Mouse (Mus musculus) cerebellum, postnatal 4 days (tissue): ENCODE measurements around the gene Atoh7.

Experiments
- DNase-seq, 2 experiments: peaks; one replicate each; pipeline ENCODE4 v3.0.0; 2022; ENCODE audit warnings: low spot score in 2 of 2, mixed read lengths in 1 of 2

Atoh7 gene

DNA sequence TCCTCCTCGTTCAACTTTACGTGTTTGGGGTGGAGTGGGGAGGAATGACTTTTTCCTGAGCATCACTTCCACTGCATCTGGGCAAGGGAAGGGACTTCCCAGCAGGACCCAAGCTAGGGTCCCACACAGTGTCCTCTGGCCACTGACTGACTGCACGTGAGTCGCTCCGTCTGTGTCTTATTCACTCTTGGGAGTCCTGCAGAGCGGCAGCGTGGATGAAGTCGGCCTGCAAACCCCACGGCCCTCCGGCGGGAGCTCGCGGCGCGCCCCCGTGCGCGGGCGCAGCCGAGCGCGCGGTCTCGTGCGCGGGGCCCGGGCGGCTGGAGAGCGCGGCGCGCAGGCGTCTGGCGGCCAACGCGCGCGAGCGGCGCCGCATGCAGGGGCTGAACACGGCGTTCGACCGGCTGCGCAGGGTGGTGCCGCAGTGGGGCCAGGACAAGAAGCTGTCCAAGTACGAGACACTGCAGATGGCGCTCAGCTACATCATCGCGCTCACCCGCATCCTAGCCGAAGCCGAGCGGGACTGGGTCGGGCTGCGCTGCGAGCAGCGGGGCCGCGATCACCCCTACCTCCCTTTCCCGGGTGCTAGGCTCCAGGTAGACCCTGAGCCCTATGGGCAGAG lies 601 bp downstream of the Atoh7 start:
- DNase-seq = peak; percentile 39 to 70

DNA sequence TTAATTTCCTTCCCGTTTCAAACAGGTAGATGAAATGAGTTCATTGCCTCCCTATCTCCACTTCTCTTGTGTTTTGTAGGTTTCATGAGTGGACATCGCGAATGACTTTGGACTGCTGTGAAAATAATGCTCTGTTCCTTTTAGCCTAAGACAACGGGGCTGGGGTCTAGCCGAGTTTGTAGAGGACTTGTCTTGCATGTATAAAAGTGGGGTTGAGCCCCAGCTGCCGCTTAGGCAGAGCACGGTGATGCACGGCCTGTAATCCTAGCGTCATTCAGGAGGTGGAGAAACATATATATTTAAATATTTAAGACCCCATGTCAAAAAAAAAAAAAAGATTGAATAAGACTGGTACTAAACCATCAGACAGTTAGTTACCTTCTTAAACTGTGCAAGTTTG lies 1.2 kb downstream of the Atoh7 start:
- DNase-seq = no peak

DNA sequence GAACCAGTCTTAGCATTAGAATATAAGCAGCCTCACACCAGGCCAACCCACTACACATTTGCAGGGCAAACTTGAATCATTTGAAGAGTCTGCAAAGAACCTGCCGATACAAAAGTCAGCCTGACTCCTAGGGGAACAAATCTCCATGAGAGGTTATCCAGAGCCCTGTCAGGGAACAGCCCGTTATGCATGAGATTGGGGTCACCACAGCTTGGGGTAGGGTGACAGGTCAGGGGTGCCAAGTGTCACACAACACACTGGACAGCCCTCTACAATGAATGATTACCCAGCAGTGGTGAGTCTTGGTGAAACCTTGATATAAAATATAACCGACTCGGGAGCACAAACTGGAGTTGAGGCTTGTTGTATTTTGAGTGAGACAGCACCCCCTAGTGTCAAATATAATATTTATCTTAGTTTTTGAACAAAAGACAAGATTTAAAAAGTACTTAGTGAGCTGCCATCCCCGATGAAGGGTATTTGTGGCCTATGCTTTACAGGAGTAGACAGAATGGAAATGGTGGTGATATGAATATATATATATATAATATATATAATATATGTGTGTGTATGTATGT lies 13.7 kb downstream of the Atoh7 start:
- DNase-seq = no peak

DNA sequence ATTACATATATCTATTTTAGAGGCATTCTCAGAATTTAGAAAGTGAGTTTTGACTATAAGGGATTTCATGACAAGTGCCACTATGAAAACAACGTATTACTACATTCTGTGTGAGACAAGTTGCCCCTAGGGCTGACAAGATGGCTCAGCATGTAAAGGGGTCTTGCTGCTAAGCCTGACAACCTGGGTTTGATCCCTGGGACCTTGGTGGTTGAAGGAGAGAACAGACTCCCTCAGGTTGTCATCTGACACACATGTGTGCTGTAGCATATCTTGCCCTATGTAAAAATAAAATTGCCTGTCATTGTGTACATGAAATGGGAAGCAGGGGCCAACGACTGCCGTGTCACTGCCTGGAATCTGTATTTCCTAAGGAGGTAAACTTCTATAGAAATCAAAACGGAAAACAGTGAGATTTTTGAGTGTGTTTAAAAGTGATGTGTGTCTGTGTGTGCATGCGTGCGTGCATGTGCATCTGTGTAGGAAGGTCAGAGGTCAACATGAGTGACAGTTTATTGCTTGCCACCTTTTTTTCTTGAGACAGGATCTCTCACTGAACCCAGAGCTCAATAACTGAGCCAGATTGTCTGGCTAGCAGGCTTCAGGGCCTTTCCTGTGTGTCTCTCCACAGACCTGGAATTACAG lies 14.4 kb downstream of the Atoh7 start:
- no peak for DNase-seq

DNA sequence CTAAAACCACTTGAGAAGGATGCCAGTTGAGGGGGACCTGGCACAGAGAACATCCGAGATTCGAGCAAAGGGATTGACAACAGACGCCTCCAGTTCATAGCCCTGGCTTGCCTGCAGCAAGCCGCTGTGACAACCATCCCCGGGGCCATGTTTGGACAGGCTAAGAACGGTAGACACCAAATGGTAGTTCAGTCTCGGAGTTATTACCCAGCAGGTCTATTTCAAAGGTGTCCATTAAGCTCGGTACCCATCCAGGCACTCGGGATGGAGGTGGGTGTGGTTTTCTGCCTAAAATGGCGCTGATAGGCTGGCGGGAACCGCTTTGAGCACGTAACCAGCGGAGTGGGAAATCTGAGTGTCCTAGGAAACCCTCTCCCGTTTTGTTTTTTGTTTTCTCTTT lies 16.4 kb downstream of the Atoh7 start:
- no peak for DNase-seq

DNA sequence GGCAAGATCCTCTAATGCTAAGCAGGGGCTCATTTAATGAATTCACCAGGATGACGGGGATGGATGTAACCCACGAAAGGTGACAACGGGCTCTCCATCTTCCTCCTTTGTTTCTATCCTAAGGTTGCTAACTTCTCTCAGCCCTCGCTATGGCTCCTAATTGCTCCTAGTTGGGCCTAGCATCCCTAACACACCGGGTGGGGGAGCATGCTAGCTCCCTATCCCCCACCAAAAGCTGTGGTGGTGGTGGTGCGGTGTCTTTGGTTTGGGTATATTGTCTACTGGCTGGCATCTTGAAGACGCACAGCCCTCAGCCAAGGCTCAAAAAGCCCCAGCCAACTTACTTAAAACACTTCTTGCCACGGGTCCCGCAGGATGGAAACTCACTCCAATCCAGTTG lies 16.9 kb downstream of the Atoh7 start:
- no peak for DNase-seq

DNA sequence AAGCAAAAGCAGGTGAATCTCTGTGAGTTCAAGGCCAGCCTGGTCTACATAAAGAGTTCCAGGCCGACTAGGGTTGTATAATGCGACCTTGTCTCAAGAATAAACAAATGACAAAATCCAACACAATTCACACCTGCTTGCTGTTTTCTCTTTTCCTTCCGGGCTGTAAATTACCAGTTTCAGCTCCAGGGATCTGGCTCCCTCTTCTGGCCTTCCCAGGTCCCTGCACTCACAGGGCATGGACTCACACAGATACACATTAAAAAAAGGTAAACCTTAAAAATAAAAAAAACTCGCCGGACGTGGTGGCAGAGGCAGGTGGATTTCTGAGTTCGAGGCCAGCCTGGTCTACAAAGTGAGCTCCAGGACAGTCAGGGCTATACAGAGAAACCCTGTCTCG lies 18.1 kb downstream of the Atoh7 start:
- no peak for DNase-seq

DNA sequence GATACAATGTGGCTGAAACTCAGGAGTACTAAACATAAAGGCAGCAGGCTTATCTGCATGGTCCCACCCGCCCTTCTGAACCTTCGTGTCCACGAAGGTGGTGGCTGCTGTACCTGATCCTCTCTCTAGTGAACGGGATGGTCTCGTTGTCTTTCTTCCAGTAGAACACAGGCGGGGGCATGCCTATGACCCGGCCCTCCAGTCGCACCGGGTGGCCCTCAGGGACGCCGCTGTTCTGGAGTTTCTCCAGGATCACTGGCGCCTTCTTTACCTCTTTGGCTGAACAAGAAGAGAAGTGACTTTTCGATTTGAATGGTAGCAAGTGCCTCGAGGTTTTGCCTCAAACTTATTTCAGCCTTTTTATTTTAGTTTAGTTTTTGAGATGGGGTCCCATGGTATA lies 20.5 kb downstream of the Atoh7 start:
- no peak for DNase-seq

DNA sequence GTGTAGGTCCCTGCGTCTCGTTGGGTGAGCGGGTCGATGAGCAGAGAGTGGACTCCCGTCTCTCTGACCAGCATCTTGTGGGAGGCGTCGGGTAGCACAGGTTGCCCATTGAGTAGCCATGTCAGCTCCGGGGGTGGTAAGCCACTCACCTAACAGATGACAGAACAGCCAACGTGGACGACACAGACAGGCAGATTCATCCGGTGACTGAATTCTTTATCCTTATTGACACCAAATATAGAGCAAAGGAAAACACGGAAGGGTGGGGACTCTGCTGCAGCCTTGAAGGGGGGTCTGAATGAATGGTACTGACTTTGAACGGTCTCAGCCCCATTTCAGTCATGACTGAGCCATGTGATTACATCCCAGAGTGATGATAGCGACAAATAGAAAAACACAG lies 22.5 kb downstream of the Atoh7 start:
- DNase-seq = no peak

DNA sequence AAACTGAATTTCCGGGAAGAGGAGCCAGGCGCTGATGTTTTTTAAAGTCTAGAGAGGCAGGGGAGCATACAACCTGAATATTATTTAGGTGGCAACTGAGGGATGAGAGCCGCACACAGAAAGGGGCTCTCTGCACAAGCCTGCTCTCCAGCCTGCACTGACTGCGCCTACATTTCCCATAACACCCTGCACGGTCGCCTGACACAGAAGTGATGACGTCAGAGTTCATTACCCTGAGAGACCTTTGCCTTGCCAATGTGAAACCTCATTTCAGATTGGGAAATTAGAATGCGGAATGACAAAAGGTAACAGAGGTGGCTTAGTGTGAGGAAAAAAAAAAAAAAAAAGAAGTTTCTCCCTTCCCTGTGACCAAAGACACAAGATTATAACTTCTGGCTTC lies 23.1 kb downstream of the Atoh7 start:
- DNase-seq = peak in 1 of 2 experiments; percentile 17

DNA sequence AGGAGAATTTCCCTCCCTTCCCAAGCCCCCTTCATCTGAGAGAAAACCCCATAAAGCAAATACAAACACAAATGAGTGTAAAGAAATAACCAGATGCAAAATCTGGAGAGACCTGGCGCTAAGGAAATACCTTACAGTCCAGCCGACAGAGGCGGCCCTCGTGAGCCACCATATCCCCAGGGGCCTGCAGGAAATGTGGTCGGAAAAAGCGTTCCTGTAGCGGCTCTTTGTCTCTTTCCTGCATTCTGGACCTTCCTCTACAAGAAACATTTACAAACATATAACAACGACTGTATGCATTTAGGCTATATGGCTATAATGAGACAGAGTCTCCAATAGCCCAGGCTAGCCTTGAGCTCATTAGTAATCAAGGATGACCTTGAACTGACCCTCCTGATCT lies 23.7 kb downstream of the Atoh7 start:
- no peak for DNase-seq

DNA sequence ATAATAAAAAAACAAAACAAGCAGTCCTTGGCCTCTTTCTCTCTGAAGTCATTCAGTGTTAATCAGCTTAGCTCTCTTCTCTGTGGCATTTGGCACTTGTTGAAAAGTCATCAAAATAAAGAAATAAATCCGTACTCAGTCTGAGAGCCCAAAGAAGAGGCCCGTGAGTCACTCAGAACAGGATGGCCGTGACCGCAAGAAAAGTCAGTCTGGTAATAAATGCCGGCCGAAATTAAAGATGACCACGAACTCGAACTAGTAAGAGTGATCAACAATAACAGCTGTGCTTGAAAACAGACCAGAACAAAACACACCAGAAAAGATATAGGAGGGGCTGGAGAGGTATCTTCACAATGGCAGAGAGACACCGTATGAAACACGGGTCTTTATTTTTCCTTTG lies 24.6 kb downstream of the Atoh7 start:
- no peak for DNase-seq

DNA sequence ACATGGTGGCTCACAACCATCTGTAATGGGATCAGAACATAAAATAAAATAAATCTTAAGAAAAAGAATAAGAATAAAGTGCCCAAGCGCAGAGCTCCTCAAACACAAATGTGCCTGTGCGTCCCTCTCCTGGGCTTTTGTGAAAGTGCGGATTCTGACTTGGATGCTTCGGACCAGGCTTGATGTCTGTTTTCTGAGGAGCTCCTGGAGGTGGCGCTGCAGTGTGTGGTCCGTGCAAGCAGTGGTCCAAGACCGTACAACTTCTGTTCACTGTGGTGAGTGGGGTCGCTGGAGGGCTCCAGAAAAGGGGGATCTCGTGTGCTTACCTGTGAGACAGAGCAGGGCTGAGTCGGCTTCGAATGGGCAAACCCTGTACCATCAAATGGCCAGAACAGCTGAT lies 25.9 kb downstream of the Atoh7 start:
- peak in 1 of 2 experiments; percentile 15 for DNase-seq

DNA sequence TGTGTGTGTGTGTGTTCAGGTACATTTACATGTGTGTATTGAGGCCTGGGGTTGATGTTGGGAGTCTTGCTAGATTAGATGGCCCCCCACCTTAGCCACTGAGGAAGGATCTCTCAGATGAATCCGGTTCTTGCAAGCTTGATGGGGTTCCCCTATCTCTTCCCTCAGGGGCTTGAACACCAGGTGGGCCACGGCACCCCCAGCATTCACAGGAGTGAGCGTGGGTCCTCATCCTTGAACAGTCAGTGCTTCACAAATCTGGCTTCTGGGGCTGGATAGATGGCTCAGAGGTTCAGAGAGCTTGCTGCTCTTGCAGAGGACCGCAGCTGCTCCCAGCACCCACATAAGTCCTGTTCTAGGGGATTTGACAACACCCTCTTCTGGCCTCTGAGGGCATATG lies 26.7 kb downstream of the Atoh7 start:
- no peak for DNase-seq

DNA sequence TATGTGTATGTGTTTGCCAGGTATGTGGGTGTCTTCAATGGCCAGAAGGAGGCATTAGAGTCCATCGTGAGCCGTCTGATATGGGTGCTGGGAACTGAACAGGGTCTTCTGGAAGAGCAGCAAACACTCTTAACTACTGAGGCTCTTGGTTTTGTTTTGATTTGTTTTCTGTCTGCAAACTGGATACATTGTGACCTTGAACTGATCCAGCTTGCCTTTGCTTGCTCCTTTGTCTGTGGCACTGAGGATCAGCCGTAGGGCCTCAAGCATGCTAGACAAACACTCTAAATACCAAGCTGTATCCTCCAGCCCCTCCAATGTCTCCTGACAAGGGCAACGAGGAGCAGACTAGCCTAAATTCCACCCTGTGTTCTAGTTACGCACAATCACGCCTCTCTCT lies 27.7 kb downstream of the Atoh7 start:
- no peak for DNase-seq

DNA sequence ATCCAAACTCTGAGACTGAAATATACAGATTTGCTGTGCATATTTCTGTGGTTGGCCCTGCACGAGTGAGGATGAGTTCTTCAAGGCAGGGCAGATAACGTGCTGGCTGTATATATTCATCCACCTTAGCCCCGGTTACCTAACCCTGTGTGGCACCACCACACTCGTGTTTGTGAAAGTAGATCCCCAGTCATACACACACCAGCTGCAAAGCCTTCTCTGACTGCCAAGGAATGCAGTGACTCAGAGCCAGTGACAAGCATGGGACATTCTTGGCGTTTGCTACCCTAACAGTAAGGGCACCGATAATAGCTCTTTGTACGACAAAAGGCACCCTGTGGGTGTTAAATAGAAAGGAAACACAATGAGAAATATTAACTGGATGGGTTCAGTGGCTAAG lies 28.8 kb downstream of the Atoh7 start:
- no peak for DNase-seq

DNA sequence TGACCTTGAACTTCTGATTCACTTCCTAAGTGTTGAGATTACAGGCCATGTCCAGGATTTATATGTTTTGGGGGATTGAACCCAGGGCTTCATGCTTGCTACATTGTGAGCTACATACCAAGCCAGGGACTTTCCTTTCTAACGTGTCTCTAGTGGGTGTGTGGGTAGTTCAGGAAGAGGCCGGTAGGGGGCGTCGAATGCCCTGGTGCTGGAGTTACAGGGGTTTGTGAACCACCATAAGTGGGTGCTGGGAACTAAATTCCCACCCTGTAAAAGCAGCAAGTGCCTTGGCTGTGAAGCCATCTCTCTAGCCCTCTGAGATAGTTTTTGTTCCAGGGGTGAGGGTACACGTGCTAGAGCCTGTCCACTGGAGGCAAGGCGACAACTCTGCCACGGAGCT lies 31.0 kb downstream of the Atoh7 start:
- DNase-seq = no peak

DNA sequence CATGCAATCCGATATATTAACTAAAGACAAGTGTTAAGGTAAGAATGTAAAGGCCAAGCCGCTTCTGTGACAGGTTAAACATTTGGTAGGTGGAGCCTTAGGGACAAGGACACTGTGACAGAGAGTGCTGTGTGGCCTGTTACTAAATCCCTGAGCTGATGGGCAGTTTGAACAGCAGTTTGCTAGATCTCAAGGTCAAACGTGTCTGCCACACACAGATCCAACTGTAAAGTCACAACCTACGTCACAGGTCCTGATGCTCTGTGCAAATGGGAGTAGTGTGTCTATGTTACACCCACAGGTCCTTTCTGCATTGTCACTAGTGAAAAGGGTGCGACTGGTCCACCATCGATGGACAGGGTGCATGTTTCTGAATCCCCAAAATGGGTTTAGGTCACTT lies 32.9 kb downstream of the Atoh7 start:
- no peak for DNase-seq

DNA sequence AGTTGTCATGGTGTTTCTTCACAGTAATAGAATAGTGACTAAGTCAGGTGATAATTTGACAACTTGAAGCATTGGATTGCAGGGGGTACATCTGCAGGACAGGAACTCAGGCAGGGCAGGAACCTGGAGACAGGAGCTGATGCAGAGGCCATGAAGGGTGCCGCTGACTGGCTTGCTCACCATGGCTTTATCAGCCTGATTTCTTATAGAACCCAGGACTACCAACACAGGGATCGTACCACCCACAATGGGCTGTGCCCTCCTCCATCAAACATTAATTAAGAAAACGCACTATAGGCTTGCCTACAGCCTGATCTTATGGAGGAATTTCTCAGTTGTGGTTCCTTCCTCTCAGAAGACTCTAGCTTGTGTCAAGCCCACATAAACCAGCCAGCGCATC lies 33.9 kb downstream of the Atoh7 start:
- no peak for DNase-seq

DNA sequence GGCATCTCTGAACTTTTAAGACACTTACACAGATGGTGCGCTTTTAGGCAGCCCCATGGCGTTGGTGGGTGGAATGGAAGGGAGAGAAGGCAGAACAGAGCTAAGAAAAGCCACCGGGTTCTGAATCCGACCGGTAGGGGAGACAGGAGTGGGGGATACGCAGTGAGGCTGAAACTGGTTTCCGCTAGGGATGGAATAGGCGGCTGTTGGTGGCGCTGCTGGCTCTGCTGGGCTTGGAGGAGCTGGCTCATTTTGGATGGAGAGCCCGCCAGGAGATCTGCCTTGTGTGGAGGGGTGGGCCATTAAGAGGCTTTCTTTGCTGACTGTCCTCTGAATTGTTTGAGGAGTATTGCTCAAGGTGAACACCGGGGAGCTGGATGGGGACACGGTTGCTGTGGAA lies 36.2 kb downstream of the Atoh7 start:
- DNase-seq = no peak

DNA sequence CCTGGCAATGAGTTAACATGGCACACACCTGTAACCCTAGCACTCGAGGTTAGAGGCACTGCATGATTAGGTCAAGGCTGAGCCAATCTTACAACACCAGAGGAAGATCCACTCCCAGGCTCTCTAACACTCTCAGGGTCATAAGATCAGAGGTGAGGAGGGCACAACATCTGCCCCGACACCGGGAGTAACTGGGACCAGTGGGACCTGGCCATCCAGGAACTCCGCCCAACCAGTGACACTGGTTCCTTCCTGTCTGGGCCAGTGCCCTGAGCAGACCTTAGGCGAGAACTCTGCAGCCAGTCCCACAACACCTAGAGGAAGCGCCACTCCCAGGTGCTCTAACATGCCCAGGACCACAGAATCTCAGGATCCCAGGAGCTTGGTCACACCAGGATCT lies 37.0 kb downstream of the Atoh7 start:
- no peak for DNase-seq

DNA sequence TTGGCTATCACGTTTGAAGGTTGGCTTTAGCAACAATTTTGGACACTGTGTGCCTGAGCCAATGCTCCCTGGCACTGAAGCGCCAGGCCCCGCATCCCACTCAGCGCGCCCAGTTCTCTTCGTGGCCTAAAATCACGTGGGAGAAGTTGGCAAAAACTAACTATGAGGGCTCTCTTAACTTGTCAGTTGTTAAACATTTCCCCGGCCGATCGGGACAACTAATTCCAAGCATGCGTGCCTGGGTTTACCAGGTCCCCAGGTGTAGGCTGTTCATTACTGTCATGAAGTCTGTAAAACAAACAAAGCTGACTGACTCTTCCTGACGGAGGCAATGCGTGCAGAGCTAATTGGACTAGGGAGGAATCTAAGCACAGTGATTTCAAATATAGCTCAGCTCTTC lies 43.2 kb downstream of the Atoh7 start:
- no peak for DNase-seq
